Mouse (Mus musculus) heart, adult 11 months (tissue): ENCODE data around the gene Dedd2.
"Not testable (repeated sequence)": the region's sequence is repeated elsewhere in the genome, so short reads cannot be mapped to it uniquely, and the experiment has no call there.

ENCODE experiments used
- DNase-seq: peaks from one replicate; pipeline ENCODE4 v3.0.0; 2022

Dedd2 gene

DNA sequence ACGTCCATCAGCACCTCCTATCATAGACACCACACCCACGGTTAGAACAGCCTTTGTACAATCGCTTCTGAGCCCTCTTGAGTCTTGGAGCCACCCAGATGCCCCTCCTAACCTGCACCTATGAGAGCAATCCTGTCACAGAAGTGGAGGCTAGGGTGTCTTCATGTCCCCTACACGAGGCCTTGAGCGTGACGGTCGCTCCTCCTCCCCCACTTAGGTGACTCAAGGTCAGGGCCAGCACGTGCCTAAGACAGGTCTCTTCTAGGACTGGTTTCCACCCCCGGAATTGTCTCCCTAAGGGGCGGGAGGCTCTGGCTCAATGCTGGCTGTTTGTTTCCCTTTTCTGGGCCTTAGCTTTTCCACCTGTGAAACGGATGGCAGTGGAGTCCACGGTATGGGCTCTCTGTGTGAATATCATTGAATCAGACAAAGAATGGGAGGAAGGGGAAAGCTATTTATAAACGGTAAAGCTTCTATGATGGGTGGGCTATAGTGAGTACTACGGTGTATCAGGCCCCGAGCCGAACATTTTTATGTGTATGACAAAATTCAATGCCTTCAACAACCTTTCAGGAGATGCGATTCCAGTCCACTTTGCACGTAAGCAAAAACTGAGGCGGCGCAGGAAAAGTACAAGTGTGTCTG, at the start of gene Dedd2:
Gene Dedd2 (minus strand): TSS at position 159 of the 645 bp plus-strand sequence.
- DNase-seq: peak; percentile 98

DNA sequence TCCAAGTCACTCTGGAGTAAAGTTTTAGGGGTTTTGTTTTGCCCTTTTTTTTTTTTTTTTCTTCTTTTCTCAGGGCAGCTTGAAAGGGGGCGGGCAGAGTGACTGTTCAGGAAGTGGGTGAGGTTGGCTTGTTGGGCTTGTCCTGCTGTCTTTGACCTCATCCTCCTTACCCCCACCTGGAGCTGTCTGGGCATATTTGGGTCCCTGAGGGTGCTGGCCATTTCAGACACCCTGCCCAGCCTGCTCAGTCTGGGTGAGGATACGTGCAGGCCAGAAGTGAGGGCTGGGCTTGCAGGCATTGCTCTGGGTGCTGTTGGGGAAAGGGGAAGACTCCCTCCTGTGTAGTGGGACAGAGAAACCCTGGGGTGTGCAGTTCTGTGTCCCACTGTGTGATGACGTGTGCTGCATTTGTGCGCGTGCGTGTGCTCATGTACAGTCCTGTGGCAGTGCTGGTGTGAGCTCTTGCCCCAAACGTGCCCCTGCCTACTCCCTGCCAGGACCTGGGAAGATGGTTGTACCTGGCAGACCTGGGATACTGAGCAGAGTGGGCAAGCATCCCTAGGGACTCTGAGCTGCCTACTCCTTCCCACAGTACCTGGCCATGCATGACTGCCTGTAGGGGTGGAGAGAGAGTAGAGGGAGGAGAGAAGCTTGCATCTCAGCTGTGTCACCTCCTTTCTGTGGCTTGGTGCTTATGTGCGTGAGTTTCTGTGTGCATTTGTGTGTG, 49.3 kb upstream of the Dedd2 start:
- peak; percentile 95 for DNase-seq

DNA sequence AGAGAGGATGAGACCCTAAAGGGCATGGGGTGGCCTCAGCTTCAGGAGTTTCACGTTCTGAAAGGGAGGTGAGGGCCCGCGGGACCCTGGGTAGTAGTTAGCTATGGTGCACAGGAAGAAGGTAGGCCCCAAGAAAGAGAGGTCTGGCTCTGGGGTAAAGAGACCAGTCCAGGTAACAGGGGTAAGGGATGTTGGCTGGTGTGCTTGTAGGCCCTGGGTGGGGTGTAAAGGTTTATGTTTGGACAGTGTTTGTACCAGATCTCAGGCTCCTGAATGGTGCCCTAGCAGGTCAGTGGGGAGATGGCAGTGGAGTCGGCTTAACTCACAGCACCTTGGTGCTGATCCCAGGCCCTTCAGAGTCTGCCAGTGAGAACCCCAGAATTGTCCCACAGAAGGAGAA, 48.6 kb upstream of the Dedd2 start:
- DNase-seq: peak; percentile 93

DNA sequence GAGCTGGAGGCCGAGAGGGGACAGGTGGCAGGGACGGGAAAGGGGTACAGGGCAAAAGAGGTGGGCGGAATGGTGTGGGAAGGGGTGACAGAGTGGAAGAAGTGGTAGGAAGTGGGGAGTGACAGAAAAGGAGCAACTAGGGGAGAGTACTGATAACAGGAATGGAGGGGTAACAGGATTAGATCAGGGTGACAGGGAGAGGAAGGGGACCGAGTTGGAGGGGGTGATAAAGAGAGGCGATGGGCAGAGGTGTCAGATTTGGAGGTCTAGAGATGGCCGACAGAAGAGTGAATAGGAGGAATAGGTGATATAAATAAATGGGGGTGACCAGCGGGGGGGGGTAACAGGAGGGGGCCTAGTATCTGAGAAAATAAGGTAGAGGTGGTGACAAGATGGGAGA, 48.2 kb upstream of the Dedd2 start:
- DNase-seq: no peak

DNA sequence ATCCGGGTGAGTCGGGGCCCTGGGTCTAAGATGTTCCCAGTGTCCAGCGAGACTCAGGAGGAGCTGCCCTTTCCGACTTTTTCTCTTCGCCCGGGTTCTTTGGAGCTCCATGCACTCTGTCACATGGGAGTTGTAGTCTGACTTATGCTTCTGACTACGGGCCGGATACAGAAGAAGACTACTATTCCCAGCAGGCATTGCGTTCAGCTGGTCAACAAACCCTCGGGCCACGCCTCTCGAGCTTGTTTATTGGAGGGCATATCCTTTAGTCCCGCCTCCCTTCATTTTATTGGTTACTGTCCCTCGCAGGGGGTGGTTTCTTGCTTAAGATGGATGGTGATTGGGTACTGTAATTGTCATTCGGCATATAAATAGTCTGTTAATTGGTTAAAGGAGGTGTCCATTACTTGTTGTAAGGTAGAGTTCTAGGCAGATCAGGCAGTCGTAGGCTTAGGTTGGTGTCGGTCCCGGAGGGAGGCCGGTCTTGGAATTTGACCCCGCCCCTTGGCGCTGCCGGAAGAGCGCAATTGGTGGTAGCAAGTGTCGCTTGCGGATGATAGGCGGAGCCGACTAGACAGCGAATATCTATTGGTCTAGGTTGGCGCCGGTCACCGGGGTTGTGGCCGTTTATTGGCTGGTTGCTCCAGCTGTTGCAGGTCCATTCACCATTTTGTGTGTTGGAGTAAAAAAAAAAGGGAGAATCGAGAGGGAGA, 47.5 kb upstream of the Dedd2 start:
- DNase-seq: peak; percentile 100

DNA sequence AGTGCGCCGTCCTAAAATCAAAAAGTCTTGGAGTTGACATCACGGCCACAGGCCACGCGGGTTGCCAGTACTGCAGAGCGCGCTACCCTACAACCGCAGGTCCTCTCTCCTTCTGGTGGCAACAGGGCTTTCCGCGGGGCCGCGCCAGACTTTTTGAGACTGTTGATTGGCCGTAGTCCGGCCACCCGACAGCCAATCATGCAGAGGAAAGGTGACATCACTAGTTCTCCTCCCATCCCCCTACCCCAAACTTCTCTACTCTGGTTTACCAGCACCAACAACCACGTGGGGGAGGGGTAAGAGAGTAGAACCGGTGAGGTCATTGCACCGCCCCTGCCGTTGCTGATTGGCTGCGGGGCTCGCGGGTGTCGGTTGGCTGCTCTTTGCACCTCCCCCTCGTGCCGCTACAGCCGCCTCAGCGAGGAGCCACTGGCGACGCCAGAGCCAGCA, 46.9 kb upstream of the Dedd2 start, which contains the start of gene Cic:
Gene Cic (plus strand): TSS at position 404 of the 450 bp plus-strand sequence.
- DNase-seq: peak; percentile 100

DNA sequence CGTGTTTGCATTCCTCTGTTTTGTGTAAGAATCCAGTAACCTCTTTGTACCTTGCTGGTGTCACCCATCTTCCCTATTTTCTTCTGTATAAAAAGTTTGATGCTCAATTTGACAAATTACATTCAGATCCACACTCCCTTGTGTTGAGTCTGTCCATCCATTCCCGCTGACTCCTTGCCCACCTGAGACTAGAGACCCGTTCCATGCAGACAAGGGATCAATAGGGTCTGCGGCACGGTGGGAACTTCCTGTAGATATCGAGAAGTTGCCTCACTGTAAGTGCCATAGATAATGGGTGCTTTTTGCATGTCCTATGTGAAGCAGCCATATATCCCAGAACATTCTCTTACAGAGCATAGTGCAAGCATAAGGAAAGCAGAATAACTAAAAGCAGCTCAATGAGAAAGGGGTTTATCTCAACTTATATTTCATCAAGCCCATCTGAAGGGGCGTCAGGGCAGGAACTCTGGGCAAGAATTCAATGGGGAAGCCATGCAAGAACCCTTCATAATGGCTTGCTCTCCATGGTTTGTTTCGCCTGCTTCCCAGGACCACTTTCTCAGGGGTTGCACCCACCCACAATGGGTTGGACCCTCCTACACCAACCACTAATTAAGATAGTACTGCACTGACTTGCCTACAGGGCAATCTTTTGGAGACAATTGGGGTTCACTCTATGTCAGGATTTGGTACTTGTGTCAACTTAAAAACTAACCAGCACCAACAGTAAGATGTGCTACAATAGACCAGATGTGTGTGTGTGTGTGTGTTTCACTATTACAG, 46.0 kb upstream of the Dedd2 start:
- DNase-seq: peak; percentile 88

DNA sequence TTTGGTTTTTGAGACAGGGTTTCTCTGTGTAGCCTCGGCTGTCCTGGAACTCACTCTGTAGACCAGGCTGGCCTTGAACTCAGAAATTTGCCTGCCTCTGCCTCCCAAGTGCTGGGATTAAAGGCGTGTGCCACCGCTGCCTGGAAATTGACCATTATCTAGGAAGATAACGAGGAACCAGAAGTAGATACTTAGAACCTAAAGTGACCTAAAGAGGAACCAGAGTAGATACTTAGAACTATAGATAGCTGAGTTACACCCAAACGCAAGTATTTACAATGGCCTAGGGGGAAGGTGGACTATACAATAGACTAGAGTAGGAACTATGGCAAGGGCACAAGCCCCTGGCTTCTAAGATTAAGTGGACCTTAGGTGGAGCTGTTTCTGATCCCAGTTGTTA, 45.3 kb upstream of the Dedd2 start:
- not testable (repeated sequence) for DNase-seq

DNA sequence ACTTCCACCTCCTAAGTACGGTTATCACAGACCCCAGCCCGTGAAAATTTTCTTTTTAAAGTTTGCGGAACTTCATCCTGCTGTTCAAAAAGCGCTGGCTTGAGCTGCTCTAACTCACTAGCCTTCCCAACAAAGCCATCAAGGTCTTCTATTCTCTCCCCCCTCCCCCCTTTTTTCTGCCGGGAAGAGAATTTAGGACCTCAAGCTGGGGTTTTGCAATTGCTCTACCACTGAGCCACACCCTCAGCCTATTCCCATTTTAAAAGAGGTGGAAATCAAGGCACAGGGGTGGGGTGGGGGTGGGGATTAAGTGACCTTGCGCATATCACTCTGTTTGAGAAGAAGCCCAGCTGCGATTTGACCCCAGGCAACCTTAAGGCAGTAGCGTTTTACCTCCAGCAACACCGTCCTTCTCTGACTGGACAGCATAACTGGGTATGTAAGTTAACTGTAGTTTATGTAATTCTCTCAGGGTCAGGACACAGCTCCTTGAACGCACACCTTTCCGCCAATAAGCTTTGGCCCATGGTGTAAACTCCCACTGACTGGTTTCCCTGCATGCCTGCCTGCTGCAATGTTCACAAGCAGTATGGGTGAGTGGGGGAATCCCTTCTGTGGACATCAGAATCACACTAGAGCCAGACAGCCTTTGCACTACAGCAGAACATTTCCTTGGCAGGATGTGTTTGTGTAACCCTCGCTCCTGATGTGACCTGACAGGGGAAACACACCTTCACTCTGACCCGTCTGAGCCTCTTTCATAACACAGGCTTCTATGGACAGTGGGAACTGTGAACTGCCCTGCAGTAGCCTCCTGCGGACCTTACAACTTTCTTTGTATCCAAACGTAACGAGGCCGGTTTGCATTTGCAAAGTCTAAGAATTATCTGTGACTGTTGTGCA, 43.8 kb upstream of the Dedd2 start:
- DNase-seq: peak; percentile 81

DNA sequence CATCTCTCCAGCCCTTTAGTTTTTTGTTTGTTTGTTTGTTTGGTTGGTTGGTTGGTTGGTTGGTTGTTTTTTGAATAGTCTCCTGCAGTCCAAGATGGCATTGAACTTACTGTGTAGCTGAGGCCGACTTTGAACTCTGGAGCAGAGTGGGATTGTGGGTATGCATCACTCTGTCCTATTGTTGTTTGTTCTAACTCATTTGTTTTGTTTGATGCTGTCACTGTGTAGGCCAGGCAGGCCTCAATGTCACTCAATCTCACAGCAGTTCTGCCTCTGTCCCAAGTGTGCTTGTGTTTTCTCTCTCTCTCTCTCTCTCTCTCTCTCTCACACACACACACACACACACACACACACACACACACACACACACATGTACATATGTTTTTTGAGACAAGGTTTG, 41.5 kb upstream of the Dedd2 start:
- peak; percentile 52 for DNase-seq

DNA sequence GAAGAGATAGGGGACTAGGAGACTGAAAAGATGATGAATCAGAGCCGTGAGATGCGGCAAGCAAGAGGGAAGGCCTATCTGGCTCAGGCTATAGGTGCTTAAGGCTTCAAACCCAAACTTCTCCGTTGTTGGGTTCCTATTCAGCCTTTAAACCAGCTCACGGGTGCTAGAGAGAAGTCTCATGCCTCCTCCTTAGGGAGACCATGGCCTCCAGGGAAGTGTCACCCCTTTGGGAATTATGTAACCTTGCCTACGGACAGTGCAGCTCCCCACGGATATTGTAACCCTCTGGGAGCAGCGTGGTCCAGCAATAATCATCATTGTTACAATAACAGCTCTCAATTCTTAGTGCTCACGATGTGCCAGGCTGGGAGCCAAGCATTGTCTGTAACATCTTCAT, 31.4 kb upstream of the Dedd2 start:
- DNase-seq: peak; percentile 96

DNA sequence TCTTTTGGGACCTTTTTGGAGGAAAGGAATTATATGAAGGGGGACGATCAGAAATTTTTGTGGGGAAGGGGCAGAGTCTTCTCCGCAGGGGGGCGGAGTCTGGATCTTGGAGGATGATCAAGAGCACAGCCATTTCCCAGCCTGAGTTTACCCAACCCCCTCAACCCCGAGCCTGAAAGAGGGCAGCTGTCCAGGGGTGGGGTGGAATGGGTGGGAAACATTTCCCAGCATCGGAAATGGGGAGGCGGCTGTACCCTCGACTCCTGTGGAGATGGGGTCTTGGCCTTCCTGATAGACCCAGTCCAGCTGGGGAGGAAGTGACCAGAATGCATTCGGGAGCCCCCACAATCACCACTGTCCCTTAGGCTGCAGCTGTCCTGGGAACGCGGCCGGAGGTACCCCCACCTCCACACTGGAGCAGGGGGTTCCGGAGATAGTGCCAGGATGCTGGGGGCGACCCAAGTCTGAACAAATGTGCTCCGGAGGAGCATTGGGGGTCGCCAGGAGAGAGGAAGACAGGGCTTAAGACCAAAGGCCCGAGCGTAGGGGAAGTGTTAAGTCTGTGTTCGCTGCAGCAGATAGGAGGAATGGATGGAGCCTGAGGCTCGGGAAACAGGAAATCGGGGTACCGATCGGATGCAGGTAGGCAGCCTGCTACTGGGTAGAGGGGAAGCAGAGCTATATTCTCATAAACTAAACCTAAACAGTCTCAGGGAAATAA, 30.8 kb upstream of the Dedd2 start:
- peak; percentile 99 for DNase-seq

DNA sequence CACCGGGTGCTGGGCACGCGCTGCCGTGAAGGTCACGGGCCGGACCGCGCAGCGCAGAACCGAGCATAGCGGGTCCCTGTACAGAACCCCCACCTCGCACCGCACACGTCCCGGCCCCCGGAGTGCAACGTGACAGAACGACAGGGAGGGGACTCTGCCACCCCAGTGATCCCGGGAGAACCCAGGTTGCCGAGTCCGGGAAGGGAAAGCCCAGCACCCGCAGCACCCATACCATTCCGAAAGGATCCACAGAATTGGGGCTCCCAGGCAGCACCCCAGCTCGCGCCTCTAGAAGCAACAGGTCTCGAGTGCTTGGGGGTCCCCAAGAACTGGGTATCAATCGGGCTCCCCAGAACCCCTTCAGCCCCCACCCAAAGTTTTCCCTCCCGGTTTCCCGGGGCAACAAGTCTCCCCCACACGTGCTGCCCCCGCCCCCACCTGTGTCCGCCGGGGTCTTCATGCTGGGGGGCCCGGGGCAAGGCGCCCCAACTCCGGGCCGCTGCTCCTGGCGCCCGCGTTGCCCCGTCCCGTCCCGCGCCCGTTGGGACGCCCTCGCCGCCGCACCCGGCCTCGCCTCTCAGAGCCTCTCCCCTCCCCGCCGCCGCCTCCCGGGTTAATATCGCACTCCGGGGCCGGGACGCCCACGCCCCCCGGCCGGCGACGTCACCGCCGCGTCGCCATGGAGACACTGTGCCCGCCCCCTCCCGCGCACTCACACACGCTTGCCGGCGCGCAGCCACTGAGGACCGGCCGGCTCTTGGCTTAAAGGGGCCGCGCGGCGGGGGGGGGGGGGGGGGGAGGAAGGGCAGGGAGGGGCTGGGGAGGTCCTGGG, 29.9 kb upstream of the Dedd2 start, which contains the start of gene Erf:
Gene Erf (minus strand): TSS at position 621 of the 832 bp plus-strand sequence.
- peak; percentile 100 for DNase-seq

DNA sequence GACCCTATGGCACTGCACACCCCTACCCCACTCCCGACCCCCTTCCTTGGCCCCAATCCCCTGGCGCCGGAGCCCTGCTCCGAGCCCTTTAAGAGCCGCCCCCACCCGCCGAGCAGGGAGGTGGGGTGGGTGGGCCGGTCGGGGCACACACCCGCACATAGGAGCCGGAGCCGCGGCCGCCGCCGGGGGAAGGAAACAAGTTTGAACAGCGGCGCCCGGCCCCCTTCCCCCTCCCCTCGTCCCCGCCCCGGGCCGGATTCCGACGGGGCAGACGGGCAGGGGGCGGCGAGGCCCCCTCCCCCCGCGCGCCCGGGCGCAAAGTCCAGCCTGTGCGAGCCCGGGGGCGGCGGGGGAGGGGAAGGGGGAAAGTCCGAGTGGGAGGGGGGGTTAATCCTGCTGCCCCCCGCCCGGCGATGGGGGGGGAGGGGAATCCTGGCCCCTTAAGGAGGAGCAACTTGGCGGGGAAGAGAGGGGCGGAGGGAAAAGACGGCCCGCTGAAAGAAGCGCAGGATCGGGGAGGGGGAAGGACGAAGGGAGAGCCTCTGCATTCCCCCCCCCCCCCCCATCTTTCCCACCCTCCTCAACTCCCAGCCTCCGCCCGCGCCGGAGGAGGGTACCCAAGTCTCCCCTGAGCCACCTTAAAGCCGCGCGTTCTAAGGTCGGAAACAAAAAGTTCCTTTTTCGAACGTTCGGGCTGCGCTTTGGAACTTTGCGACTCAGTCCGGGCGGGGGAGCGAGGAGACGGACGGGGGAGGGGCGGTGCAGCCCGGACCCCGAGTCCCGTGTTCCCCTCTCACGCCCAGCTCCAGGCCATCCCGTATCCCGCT, 29.1 kb upstream of the Dedd2 start:
- DNase-seq: peak; percentile 99

DNA sequence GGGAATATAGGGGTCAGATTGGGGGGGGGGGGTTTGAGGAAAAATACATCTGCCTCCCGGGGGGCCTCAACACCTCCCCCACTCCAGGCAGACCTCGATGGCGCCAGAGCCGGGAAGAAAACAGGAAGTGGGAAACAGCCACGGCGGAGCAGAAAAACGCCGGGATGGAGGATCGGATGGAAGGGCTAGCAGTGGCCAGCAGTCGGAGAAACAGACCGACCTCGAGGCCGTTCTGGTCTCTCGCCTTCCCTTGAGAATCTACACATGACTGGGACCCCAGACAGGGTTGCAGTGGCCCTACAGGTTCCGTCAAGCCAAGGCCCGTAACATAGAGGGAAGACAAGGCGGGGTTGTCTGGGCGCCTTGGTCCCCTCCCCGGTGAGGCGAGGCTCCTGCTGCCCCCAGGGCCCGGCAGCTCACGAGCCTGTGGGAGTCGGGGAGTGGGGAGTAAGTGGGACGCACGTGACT, 28.5 kb upstream of the Dedd2 start:
- no peak for DNase-seq

DNA sequence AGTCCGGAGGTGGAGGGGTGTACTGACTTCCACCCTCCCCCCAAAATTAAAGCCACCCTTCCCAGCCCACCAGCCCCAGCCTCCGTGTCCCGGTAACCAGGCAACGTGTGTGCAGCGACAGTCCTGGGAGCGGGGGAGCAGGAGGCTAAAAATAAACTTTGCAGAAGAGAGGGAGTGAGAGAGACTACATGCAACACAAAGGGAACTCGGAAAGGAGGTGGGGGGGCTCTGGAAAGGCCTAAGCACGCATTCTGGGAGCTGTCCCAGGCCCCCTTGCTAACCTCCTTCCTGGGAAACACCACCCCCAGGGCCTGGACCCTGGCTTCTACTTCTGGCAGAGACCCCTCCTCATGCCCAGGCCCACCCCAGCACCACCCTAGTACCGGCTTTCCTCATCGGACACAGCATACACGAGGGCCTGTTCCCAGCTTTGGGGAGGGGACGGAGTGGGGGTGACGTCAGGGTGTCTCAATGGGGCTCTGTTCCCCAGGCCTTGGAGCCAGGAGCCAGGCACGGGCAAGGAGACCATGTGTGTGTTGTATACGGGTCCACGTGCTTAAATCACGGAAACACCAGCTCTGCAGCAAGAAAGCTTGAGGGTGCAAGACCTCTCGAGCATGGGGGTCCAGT, 27.7 kb upstream of the Dedd2 start:
- peak; percentile 97 for DNase-seq

DNA sequence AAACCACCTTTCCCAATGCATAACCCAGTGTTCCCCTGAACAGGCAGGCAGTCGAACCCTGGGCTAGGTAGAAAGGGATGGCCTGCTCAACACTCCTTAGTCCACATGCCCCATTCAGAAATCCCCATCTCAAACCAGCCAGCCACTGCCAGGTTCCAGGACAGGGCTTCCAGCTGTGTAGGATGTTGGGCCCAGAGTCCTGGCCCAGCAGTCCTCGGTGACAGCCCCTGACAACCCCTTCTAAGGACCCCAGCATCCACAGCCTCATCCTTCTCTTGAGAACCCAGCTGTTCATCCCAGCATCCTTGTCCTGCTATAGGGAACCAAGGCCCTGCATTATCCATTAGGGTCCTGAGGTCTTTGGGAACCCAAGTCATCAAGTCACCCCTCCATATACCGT, 27.1 kb upstream of the Dedd2 start:
- DNase-seq: peak; percentile 93

DNA sequence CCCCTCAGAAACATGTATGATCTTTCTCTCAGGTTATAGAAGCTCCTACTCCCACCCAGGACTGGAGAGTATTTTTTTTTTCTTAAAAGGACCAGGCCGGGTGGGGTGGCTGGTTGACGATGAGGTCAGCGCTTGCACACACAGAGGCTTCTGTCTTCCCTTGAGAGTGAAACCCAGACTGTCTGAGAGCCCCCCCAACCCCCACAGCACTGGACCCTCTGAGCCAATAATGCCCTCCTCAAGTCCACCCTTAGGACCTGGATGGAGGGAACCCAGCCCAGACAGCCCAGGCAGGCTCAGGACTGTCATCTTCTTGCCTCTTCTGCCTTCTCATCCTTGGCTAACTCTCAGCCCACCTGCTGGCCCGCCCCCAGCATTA, 26.3 kb upstream of the Dedd2 start:
- peak; percentile 95 for DNase-seq
